Mouse (Mus musculus): Measurements from ENCODE around the gene Zfp784.

Gene Zfp784

DNA sequence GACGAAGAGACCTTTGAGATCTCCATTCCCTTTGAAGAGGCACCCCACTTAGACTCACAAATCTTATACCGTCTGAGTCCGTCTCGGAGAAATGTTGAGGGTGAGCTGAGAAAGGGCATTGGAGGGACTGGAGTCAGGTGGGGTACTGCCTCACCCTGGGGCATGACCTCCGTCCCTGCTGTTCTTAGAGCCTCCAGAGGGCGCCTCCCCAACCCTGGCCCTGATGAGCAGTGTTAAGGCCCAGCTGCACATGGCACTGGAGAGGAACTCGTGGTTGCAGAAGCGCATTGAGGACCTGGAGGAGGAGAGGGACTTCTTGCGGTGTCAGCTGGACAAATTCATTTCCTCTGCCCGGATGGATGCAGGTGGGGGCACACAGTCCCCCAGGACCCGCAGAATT lies 19.6 kb upstream of the Zfp784 start:
- DNase-seq (ENCODE audit: low read depth, low spot score): no peak

DNA sequence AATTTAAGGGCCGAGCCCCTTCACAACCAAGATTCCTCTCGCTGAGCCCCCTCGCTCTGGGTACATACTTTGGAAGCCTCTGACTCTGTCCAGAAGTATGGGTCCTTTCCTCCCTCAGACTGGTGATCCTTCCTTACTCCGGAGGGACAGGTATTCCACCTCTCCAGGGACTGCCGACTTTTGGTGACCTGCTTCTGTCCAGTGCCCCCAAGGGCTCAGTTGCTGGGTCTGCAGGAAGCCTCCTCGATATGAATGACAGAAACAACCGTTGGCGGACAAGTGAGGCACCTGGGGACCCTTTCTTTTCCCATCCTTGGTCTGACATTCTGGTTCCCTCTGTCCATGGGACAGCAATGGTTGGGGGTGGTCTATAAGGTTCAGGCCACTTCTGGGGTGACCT lies 19.1 kb upstream of the Zfp784 start:
- DNase-seq (ENCODE audit: low read depth, low spot score): no peak

DNA sequence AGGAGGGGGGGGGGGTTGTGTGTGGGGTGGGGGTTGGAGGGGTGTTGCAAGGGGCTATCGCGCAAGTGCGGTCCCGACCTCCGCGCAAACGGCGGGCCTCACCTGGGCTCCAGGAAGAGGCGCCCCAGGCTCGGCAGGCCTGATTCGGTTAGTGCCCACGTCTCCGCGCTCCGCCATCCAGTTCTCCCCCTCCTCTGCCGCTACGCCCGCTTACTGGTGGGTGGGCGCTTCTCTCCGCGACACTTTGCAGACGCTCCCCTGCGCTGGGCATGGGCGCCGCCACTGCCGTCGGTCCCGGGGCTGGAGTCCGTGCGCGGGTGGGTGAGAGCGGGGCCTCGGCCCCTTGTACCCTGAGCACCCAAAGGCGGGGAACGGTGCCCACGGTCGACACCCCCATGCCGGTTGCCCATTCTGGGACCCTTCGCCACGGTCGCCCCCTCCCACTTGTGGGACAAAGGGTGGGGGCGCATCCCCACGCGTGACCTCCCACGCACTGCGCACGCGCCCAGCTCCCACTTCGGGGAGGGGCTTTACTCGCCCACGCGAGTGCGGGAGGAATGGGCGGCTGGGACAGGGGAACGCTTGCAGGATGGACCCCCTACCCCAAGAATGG lies 18.5 kb upstream of the Zfp784 start:
- no peak for DNase-seq (ENCODE audit: low read depth, low spot score)

DNA sequence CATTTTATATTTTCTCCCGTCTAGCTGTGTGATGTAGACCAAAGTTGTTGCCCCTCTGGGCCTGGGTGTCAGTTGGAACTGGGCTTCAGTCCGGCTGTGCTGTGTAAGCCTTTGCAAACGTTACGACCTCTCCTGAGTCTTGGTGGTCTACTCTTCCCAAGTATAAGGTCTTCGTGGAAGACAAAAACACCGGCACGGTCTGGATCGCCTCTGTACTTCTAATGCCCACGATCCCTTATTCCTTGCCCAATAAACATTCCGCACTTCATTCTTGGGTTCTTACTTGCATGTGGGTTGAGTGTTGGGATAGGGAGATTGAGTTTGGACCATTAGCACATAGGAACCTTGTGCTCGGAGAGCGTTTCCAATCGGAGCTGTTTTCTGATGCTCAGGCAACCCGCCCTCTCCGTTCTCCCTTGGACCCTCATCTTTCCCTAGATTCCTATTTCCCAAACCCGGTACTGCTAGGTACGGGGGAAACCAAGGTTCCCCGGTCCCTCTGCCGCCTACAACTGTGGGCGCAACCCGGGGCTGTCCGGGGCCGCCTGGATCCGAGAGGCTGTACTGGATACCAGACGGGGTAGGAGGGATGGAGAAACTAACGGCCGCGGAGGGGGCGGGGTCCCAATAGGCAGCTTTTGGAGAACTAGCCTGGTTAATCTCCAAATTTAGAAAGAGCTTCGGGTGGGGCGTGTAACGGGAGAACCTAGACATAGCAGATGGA lies 15.4 kb upstream of the Zfp784 start:
- DNase-seq (ENCODE audit: low read depth, low spot score): no peak

DNA sequence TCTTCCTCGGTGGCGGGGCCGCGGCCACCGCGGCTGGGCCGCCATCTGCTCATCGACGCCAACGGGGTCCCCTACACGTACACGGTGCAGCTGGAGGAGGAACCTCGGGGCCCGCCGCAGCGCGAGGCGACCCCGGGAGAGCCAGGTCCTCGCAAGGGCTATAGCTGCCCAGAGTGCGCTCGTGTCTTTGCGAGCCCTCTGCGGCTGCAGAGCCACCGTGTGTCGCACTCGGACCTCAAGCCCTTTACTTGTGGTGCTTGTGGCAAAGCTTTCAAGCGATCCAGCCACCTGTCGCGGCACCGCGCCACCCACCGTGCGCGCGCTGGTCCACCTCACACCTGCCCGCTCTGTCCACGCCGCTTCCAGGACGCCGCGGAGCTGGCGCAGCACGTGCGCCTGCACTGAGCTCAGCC lies 14.7 kb upstream of the Zfp784 start:
- DNase-seq (ENCODE audit: low read depth, low spot score): no peak

DNA sequence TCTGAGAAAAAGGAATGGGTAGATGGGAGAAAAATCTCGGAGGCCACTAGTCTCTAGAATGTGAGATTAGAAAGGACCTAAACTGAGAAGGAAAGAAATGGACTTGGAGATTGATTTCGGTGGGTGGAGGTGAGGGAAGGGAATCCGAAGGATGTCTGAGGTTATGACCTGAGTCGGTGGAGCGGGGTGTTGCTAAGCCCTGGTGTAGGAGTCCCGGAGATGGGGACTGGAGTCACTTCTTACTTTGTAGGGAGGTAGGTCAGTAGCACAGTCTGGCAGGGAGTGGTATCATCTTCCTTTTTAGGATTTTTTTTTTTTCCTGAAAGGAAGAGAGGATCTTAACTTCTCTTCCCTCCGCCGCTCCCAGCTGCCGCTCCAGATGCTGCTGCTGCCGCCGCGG lies 14.2 kb upstream of the Zfp784 start:
- no peak for DNase-seq (ENCODE audit: low read depth, low spot score)

DNA sequence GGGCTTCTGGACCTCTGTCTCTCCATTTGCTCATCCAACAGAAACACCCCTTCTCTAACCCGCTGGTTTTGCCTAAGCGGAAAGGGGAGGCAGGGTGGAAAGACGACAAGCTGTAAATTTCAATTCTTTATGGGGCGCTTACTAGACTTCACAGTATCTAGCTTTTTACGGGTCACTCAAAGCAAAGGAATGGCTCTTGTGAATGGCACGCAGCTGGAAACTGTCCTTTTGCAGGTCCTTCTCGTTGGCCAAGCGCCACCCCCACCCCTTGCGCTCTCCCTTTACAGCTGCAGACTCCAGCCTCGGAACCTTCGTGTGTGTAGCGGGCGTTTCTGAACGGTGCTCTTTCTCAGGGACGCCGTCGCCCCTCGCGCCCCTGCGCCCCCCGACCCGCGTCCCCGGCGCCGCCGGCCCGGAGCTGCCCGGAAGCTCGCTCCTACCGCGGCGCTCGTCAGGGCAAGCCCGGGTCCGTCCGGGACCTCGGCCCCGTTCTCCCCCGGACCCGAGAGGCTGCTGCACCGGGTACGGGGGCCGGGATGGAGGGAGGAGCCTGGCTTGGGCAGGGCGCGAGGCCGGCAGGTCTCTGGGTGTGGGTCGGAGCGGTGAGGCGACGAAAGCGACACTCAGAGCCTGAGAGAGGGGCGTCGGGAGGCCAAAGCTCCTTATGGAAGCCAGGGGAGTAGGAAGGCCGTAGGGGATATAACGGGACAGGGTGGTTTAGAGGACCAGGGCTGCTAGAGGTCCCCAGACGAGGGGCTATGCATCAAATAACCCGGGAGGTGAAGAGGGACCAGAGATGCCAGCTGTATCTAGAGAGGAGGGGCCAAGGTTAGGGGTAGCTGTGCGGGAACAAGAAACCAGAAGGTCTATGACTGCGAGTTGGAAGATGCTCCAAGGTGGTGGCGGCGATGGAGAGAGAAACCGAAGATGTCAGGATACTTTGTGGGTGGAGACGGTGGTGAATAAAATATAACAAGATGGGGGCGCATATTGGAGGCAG lies 13.2 kb upstream of the Zfp784 start, which contains the start of gene Zfp580:
Gene Zfp580 (plus strand): TSS at position 346 of the 1,000 bp plus-strand sequence.
- DNase-seq (ENCODE audit: low read depth, low spot score): peak; percentile 75

DNA sequence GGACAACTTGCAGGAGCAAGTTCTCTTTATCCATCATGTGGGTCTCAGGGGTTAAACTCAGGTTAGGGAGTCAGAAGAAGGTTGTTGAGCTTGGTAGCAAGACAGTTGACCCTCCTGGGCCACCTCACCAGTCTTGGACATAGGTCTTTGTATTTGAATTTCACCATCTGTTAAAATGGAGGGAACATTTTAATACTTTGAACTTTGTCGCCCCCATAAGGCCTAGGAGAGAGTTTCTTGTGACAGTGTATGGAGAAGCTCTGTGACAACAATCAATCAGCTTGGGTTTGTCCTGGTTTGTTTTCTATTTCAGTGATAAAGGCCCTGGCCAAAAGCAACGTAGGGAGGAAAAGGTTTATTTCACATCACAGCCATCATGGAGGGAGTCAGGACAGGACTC lies 9.1 kb upstream of the Zfp784 start:
- DNase-seq (ENCODE audit: low read depth, low spot score): peak; percentile 56

DNA sequence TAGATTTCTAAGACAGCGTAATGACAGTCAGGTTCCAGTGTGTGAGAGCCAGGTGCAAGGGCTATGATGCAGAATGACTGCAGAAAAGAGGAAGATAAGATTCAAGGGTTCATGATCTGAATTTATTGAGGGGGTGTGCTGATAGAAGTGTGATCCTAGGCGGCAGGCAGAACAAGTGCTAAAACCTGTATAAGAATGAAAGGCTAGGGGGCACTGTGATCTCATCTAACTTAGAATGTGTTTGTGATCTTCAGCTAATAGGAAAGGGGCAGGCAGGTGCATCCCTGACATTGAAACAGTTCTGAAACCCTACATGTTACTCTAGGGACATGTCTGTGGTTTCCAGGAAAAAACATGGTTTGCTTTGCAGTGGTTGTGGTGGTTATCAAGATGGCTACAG lies 7.9 kb upstream of the Zfp784 start:
- DNase-seq (ENCODE audit: low read depth, low spot score): no peak

DNA sequence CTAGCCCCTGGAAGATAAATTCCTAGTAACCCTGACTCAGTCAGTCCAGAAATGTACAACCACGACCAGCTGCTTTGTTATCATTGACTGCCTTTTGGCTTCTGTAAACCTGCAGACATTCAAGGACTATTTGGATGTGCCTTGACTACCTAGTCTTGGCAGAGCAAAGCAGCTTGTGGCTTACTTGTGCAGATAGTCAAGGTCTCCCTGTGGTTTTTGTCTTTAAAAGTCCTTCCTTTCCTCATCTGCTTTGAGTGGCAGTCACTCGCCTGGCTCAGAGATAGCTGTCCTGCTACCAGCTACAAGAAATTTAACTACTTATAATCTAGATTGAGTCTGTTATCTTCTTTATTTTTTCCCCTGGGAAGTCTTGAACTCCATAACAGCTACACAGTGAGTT lies 6.7 kb upstream of the Zfp784 start:
- no peak for DNase-seq (ENCODE audit: low read depth, low spot score)

DNA sequence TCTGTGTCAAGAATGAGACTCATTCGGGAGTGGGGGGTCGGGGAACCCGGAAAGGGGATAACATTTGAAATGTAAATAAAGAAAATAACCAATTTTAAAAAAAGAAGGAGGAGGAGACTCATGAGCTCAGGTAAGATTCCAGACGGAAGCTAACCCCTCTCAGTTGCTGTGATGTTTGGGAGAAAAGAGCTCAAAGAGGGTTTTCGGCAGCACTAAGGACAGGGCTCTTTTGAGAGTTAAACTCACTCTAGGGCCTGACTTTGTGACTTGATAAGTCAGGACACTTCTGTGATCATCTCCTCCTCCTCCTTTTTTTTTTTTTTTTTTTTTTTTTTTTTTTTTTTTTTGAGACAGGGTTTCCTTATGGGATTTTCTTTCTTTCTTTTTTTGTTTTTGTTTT lies 694 bp upstream of the Zfp784 start:
- DNase-seq (ENCODE audit: low read depth, low spot score): no peak

DNA sequence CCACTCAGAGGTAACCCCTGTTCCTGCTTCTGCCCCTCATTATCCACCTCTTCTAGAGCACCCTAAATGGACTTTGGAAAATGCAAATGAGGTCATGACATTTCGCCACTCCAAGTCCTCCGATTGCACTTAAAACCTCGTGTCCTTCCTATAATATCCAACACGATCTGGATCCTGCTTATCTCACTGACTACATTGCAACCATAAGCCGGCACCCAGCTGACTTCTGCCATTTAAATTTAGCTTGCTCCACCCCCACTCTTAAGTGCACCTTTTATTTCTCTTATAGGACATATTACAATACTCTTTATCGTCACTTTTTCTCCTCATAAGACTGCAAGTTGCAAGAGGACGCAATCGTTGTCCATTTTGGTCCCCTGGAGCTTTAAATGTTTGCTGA lies 779 bp downstream of the Zfp784 start:
- no peak for DNase-seq (ENCODE audit: low read depth, low spot score)

DNA sequence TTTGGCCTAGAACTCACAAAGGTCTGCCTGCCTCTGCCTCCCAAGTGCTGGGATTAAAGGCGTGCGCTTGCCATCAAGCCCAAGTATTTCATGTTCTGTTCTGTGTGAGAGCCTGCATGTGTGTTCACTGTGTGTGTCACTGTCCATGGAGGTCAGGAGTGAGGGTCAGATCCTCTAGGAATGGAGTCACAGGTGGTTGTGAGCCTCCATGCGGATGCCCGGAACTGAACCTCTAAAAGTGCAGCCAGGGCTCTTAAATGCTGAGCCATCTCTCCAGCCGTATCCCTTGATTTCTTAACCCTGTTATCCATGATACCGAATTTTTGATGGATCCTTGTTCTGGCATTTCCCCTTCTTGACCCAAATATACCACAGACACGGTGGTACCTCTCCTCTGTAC lies 1.2 kb downstream of the Zfp784 start:
- DNase-seq (ENCODE audit: low read depth, low spot score): no peak

DNA sequence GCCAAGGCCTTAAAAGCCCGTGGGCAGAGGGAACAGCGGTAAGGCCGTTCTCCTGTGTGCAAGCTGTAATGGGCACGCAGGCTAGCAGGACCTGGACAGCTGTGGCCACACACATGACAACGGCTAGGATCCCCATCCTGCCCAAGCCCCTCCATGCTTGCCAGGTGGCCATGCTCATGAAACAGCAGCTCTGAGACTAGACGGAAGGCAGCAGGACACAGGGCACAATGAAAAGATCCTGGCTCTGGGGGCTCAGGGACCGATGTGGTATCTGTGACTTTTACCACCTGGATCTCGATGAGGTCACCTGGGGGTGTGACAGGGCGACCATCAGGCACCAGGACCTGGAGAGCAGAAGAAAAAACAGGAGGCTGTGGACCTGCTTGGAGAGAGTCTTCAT lies 2.1 kb downstream of the Zfp784 start:
- no peak for DNase-seq (ENCODE audit: low read depth, low spot score)

DNA sequence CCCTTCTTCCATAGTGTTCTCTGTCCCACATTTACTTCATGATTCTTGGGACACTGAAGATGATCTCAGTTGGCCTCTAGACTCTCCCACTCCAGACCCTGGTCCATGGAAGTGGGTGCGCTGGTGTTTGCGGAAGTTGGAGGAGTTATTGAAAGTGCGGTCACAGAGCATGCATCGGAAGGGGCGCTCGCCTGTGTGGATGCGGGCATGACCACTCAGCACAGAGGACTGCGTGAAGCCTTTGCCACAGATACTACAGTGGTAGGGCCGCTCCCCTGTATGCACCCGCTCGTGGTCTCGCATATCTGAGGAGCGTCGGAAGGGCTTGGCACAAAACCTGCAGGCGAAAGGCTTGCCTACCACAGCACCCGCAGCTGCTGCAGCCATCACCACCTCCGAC lies 2.6 kb downstream of the Zfp784 start:
- no peak for DNase-seq (ENCODE audit: low read depth, low spot score)

DNA sequence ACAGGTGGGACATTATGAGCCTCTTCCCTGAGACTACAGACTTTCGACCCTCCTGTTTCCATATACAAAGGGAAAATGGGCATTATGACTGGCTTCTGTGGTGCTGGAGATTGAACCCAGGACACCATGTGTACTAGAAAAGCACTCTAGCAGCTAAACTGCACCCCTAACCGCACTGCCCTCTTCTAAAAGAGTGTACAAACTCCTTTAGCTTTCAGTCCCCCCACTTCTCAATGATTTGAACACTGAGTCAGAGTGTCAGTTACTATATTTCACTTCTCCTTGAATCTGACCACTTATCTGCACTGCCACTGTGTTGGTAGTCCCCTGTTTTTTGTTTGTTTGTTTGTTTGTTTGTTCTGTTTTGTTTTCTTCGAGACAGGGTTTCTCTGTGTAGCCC lies 4.4 kb downstream of the Zfp784 start, which contains the start of gene 4632433K11Rik:
Gene 4632433K11Rik (plus strand): TSS at position 301 of the 400 bp plus-strand sequence.
- no peak for DNase-seq (ENCODE audit: low read depth, low spot score)

DNA sequence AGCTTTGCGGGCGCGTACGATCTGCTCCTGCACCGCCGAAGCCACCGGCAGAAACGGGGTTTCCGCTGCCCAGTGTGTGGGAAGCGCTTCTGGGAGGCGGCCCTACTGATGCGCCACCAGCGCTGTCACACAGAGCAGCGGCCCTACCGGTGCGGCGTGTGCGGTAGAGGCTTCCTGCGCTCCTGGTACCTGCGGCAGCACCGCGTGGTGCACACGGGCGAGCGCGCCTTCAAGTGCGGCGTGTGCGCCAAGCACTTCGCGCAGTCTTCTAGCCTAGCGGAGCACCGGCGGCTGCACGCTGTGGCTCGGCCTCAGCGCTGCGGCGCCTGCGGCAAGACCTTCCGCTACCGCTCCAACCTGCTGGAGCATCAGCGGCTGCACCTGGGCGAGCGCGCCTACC lies 6.8 kb downstream of the Zfp784 start:
- no peak for DNase-seq (ENCODE audit: low read depth, low spot score)

DNA sequence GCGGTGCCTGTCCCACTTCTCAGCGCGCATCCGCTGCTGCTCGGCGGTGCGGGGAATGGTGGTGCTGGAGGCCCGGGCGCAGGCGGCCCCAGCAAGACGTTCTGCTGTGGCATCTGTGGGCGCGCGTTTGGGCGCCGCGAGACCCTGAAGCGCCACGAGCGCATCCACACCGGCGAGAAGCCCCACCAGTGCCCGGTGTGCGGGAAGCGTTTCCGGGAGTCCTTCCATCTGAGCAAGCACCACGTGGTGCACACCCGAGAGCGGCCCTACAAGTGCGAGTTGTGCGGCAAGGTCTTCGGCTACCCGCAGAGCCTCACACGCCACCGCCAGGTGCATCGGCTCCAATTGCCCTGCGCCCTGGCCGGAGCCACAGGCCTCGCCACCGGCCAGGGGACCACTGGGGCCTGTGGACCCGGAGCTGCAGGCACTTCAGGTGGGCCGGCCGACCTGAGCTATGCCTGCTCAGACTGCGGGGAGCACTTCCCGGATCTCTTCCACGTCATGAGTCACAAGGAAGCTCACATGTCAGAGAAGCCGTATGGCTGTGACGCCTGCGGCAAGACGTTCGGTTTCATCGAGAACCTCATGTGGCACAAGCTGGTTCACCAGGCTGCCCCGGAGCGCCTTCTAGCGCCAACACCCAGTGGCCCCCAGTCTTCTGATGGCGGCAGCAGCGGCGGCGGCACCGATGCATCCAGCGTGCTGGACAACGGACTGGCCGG lies 7.5 kb downstream of the Zfp784 start:
- no peak for DNase-seq (ENCODE audit: low read depth, low spot score)

DNA sequence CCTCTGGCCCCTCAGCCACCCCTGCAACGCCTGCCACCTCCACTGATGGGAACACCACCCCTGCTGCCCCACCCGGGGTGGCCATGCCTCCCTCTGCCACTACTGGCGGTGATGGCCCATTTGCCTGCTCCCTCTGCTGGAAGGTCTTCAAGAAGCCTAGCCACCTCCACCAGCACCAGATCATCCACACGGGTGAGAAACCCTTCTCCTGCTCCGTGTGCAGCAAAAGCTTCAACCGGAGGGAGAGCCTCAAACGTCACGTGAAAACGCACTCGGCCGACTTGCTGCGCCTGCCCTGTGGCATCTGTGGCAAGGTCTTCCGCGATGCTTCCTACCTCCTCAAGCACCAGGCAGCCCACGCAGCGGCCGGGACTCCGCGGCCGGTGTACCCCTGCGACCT lies 8.3 kb downstream of the Zfp784 start:
- DNase-seq (ENCODE audit: low read depth, low spot score): no peak

DNA sequence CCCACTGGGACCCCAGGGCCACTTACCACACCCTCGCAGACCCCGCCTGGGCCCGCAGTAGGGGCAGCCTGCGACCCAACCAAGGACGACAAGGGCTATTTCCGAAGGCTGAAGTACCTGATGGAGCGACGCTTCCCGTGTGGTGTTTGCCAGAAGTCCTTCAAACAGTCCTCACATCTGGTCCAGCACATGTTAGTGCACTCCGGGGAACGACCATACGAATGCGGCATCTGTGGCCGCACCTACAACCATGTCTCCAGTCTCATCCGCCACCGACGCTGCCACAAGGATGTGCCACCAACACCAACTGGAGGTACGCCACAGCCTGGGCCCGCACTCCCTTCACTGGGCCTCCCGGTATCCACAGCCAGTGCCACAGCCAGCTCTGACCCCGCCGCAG lies 8.7 kb downstream of the Zfp784 start:
- no peak for DNase-seq (ENCODE audit: low read depth, low spot score)

DNA sequence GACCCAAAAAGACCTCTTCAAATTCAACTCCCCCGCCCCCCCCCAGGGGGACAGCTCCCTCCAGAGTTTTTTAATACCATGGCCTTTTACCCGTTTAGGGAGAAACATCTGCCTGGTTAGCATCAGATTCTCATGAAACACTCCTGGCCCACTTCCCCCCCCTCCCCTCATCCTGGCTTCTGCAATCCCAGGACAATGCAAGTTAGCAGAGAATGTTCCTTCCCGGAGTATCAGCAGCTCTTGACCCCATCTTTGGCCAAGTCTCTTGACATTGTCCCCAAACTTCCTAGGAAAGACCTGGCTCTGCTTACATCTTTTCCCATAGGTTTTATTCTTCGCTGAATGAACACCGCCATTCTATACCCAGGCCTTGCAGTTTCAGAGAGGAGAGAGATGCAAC lies 17.0 kb downstream of the Zfp784 start:
- DNase-seq (ENCODE audit: low read depth, low spot score): no peak

DNA sequence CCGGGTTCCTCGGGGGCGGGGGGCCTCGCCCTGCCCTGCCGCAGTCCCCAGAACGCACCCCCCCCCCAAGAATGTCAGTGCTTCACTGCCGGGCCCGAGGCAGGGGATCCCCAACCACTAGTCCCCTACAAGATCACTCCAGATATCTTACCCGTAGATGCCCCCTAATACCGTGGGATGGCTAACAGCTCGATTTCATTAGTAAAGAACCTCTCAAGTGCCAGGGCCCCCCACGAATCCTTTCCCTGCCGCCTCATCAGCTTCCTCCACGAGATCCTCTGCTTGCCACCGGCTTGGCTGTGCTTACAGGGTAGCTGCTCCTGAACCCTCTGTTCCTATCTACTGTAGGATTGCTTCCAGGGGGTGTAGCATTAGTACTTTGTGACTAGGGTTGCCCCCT lies 17.6 kb downstream of the Zfp784 start:
- no peak for DNase-seq (ENCODE audit: low read depth, low spot score)

All from retina, postnatal 7 days (tissue).